Mouse (Mus musculus) CH12.LX (cell line): ENCODE measurements around the gene P2ry6. TPM values are rescaled to one million over a fixed set of nuclear protein-coding genes. Genes with fewer than 3 reads are reported as not detected.

Experiments used
- DNase-seq: peaks from one replicate; pipeline ENCODE4 v3.0.0-alpha.2; 2013; ENCODE audit errors: extremely low read depth
- H3K27ac ChIP-seq: 2 replicates; pipeline ENCODE4 v1.5.1; 2012; ENCODE audit warnings: low read depth, mild to moderate bottlenecking, control low read depth, moderate library complexity; ENCODE audit not compliant: insufficient read depth
- H3K27me3 ChIP-seq: replicated peaks from 2 replicates; pipeline ENCODE3; 2012; ENCODE audit warnings: inconsistent platforms
- H3K36me3 ChIP-seq, 2 experiments: replicated peaks in 1 of 2; 2 replicates each; pipeline versions ENCODE3 to v1.6.1; 2012; ENCODE audit warnings: inconsistent platforms in 1 of 2, low read length in 1 of 2, mild to moderate bottlenecking in 1 of 2, mixed read lengths in 1 of 2, moderate library complexity in 1 of 2; ENCODE audit not compliant: control insufficient read depth in 1 of 2, insufficient read depth in 1 of 2
- H3K4me1 ChIP-seq, 2 experiments: 2 replicates each; pipeline ENCODE4 v1.6.1; 2012; ENCODE audit warnings: inconsistent platforms in 1 of 2, moderate library complexity in 1 of 2; ENCODE audit not compliant: insufficient read depth in 2 of 2, control insufficient read depth in 1 of 2
- H3K4me2 ChIP-seq: 2 replicates; pipeline ENCODE4 v1.6.1; 2012; ENCODE audit warnings: low read depth, mild to moderate bottlenecking, control low read depth; ENCODE audit not compliant: poor library complexity, insufficient read depth, severe bottlenecking
- H3K4me3 ChIP-seq, 3 experiments: fragments of 150-350 bp in 1 of 3; sonication (generic) in 1 of 3; replicated peaks in 1 of 3; 2 replicates each; pipeline versions ENCODE3 to v1.5.1; 2011 to 2012; ENCODE audit warnings: low read depth in 2 of 3, low read length in 2 of 3, mild to moderate bottlenecking in 2 of 3, moderate library complexity in 2 of 3, control low read depth in 1 of 3, improper control_type of control experiment in 1 of 3, inconsistent platforms in 1 of 3, mixed read lengths in 1 of 3; ENCODE audit not compliant: poor library complexity in 1 of 3
- H3K79me2 ChIP-seq: replicated peaks from 2 replicates; pipeline ENCODE4 v1.6.1; 2012; ENCODE audit warnings: mild to moderate bottlenecking, moderate library complexity; ENCODE audit not compliant: control insufficient read depth, poor library complexity, insufficient read depth, severe bottlenecking; ENCODE audit errors: extremely low read depth
- H3K9ac ChIP-seq: 2 replicates; pipeline ENCODE4 v1.6.1; 2012; ENCODE audit warnings: low read depth, mild to moderate bottlenecking, control low read depth, moderate library complexity; ENCODE audit not compliant: insufficient read depth
- H3K9me3 ChIP-seq: replicated peaks from 2 replicates; pipeline ENCODE3; 2012; ENCODE audit warnings: low read length, inconsistent platforms, mixed read lengths
- BHLHE40 ChIP-seq: IDR thresholded peaks from 2 replicates; pipeline ENCODE4 v1.6.1; 2011; ENCODE audit warnings: mild to moderate bottlenecking, low read depth, low read length, improper control_type of control experiment
- CHD1 ChIP-seq: IDR thresholded peaks from 2 replicates; pipeline ENCODE4 v1.6.1; 2012; ENCODE audit warnings: low read depth, low read length, improper control_type of control experiment, inconsistent platforms
- CHD2 ChIP-seq: IDR thresholded peaks from 2 replicates; pipeline ENCODE4 v1.6.1; 2011; ENCODE audit warnings: low read length, improper control_type of control experiment
- ELF1 ChIP-seq: IDR thresholded peaks from 2 replicates; pipeline ENCODE4 v1.6.1; 2014; ENCODE audit warnings: low read depth, mild to moderate bottlenecking, inconsistent platforms, low read length, improper control_type of control experiment
- GABPA ChIP-seq: IDR thresholded peaks from 2 replicates; pipeline ENCODE4 v1.6.1; 2012; ENCODE audit warnings: low read depth, low read length, improper control_type of control experiment, inconsistent platforms; ENCODE audit not compliant: insufficient replicate concordance
- HCFC1 ChIP-seq: IDR thresholded peaks from 2 replicates; pipeline ENCODE4 v1.6.1; 2012; ENCODE audit warnings: low read depth, mild to moderate bottlenecking, inconsistent platforms, low read length, improper control_type of control experiment
- IRF4 ChIP-seq: IDR thresholded peaks from 2 replicates; pipeline ENCODE4 v1.6.1; 2014; ENCODE audit warnings: low read depth, mild to moderate bottlenecking, inconsistent platforms, low read length, improper control_type of control experiment
- JUN ChIP-seq: IDR thresholded peaks from 2 replicates; pipeline ENCODE4 v1.6.1; 2011; ENCODE audit warnings: low read depth, mild to moderate bottlenecking, low read length, improper control_type of control experiment, moderate library complexity; ENCODE audit not compliant: insufficient read depth
- JUND ChIP-seq: conservative IDR thresholded peaks from 2 replicates; pipeline ENCODE4 v1.6.1; 2011; ENCODE audit warnings: low read depth, low read length, improper control_type of control experiment
- MAX ChIP-seq: IDR thresholded peaks from 2 replicates; pipeline ENCODE4 v1.6.1; 2011; ENCODE audit warnings: low read length, improper control_type of control experiment
- MAZ ChIP-seq: IDR thresholded peaks from 2 replicates; pipeline ENCODE4 v1.6.1; 2012; ENCODE audit warnings: low read depth, mild to moderate bottlenecking, inconsistent platforms, low read length, improper control_type of control experiment, moderate library complexity
- MEF2A ChIP-seq: IDR thresholded peaks from 2 replicates; pipeline ENCODE4 v1.6.1; 2014; ENCODE audit warnings: low read depth, mild to moderate bottlenecking, inconsistent platforms, low read length, improper control_type of control experiment, borderline replicate concordance
- MXI1 ChIP-seq: IDR thresholded peaks from 2 replicates; pipeline ENCODE4 v1.6.1; 2011; ENCODE audit warnings: mild to moderate bottlenecking, low read depth, low read length, improper control_type of control experiment
- MYC ChIP-seq: IDR thresholded peaks from 2 replicates; pipeline ENCODE4 v1.6.1; 2011; ENCODE audit warnings: low read depth, mild to moderate bottlenecking, improper control_type of control experiment, low read length
- NELFE ChIP-seq: IDR thresholded peaks from 2 replicates; pipeline ENCODE4 v1.6.1; 2011; ENCODE audit warnings: low read depth, low read length, improper control_type of control experiment
- NRF1 ChIP-seq: IDR thresholded peaks from 2 replicates; pipeline ENCODE4 v1.6.1; 2014; ENCODE audit warnings: low read depth, mild to moderate bottlenecking, inconsistent platforms, low read length, improper control_type of control experiment, moderate library complexity
- PAX5 ChIP-seq: IDR thresholded peaks from 2 replicates; pipeline ENCODE4 v1.6.1; 2012; ENCODE audit warnings: low read length, inconsistent platforms, mixed read lengths
- POLR2A ChIP-seq: IDR thresholded peaks from 2 replicates; pipeline ENCODE4 v1.6.1; 2011; ENCODE audit warnings: low read depth, mild to moderate bottlenecking, improper control_type of control experiment, low read length
- POLR2AphosphoS2 ChIP-seq: IDR thresholded peaks from 2 replicates; pipeline ENCODE4 v1.6.1; 2011; ENCODE audit warnings: low read depth, low read length, improper control_type of control experiment
- RAD21 ChIP-seq: IDR thresholded peaks from 2 replicates; pipeline ENCODE4 v1.6.1; 2011; ENCODE audit warnings: low read depth, mild to moderate bottlenecking, low read length, improper control_type of control experiment, moderate library complexity
- RCOR1 ChIP-seq: conservative IDR thresholded peaks from 2 replicates; pipeline ENCODE4 v1.6.1; 2012; ENCODE audit warnings: low read depth, mild to moderate bottlenecking, inconsistent platforms, low read length, improper control_type of control experiment
- SIN3A ChIP-seq: IDR thresholded peaks from 2 replicates; pipeline ENCODE4 v1.6.1; 2012; ENCODE audit warnings: low read length, improper control_type of control experiment, inconsistent platforms
- SMC3 ChIP-seq: IDR thresholded peaks from 2 replicates; pipeline ENCODE4 v1.6.1; 2011; ENCODE audit warnings: low read depth, low read length, improper control_type of control experiment
- TBP ChIP-seq: conservative IDR thresholded peaks from 2 replicates; pipeline ENCODE4 v1.6.1; 2011; ENCODE audit warnings: low read depth, low read length, improper control_type of control experiment
- UBTF ChIP-seq: IDR thresholded peaks from 2 replicates; pipeline ENCODE4 v1.6.1; 2012; ENCODE audit warnings: low read depth, mild to moderate bottlenecking, inconsistent platforms, low read length, improper control_type of control experiment, moderate library complexity
- USF1 ChIP-seq: IDR thresholded peaks from 2 replicates; pipeline ENCODE4 v1.6.1; 2014; ENCODE audit warnings: low read depth, mild to moderate bottlenecking, inconsistent platforms, low read length, improper control_type of control experiment
- USF2 ChIP-seq: conservative IDR thresholded peaks from 2 replicates; pipeline ENCODE4 v1.6.1; 2011; ENCODE audit warnings: low read depth, low read length, improper control_type of control experiment
- ZC3H11A ChIP-seq: IDR thresholded peaks from 2 replicates; pipeline ENCODE4 v1.6.1; 2012; ENCODE audit warnings: low read depth, mild to moderate bottlenecking, inconsistent platforms, low read length, improper control_type of control experiment
- ZKSCAN1 ChIP-seq: IDR thresholded peaks from 2 replicates; pipeline ENCODE4 v1.6.1; 2012; ENCODE audit warnings: low read depth, inconsistent platforms, low read length, improper control_type of control experiment, borderline replicate concordance
- ZMIZ1 ChIP-seq: IDR thresholded peaks from 2 replicates; pipeline ENCODE4 v1.6.1; 2012; ENCODE audit warnings: low read depth, mild to moderate bottlenecking, inconsistent platforms, low read length, improper control_type of control experiment
- ZNF384 ChIP-seq: IDR thresholded peaks from 2 replicates; pipeline ENCODE4 v1.6.1; 2012; ENCODE audit warnings: low read depth, low read length, improper control_type of control experiment, inconsistent platforms
- dilution Hi-C: fragments of 300-500 bp; cut with MboI; formaldehyde crosslinking; loops from 2 replicates; pipeline ENCODE4 v1.14.3; 2020; ENCODE audit warnings: low sequenced_read_pairs; ENCODE audit not compliant: extremely low pct_unique_long_range_greater_than_20kb, extremely low pct_ligation_motif_present
- in situ Hi-C: fragments of 300-500 bp; cut with MboI; formaldehyde crosslinking; loops from 3 replicates; pipeline ENCODE4 v1.14.3; 2019; ENCODE audit warnings: low sequenced_read_pairs, low pct_ligation_motif_present, low pct_unique_long_range_greater_than_20kb, mixed read lengths
- polyA plus RNA-seq: library from polyadenylated mRNA; unstranded; fragments of >175 nt; gene quantifications from 2 replicates; pipeline ENCODE4 v1.2.1, GENCODE M21; 2012; ENCODE audit warnings: low read depth; ENCODE audit not compliant: insufficient read length
- total RNA-seq, 2 experiments: library from RNA; depleted of rRNA; stranded (reverse); fragments of 300-350 nt in 1 of 2; fragments of >200 nt in 1 of 2; gene quantifications; 2 replicates each; pipeline ENCODE4 v1.2.3; 2012 to 2014

P2ry6 gene
- total and polyA plus RNA-seq, 3 experiments: 0.17 to 1.5 TPM; not detected in 1

DNA sequence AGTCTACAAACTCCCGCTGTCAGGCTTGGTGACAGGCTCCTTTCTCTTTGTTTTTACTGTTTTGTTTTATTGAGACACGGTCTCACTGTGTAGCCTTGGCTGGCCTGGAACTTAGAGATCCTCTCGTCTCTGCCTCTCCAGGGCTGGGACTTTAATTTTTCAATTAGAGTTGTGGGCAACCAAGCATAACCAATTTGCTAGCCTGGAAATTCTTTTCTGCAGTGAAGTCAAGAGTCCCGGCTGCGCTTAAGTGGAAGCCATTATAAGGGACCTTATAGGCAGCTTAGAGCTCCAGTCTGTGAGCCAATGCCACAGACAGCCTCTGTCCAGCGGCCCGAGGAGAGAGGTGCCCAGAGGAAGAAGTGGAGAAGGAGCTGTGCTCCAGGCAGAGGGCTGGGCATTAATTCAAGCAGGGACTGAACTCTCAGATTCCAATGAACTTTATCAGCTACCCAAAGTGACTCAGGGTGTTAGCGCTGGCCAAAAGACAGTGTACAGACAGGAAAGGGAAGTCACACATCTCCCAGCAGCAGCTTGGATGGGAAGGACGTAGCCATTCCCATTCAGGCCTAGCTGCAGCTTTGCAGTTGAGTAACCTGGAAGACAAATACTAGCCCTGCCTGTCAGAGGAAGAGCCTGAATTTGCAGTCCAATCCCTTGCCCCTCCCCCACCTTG, 16.3 kb upstream of the P2ry6 start:
- Histone ChIP-seq H3K27me3 (no peaks in the 10 kb centered on the region), H3K27ac (peak overlapping the region; percentile 7; the same call in 1 of the 2 replicates), H3K9me3 (no peaks in the 10 kb centered on the region), H3K36me3 (no peaks in the 10 kb centered on the region)
- dilution Hi-C loops: no loop called here
- peak; percentile 39 for DNase-seq
- TF ChIP-seq BHLHE40: no peak
- no peak for TF ChIP-seq GABPA
- TF ChIP-seq USF1: no peak
- TF ChIP-seq MYC: no peak
- TF ChIP-seq RAD21: no peak
- TF ChIP-seq SIN3A: no peak
- TF ChIP-seq NRF1: no peak
- no peak for TF ChIP-seq TBP
- TF ChIP-seq ZKSCAN1: no peak
- TF ChIP-seq, all 38 proteins: peak for 0
- Histone ChIP-seq H3K9ac (0 out of 2 replicates have a peak overlapping the region, but pooled peaks have one; percentile 34), H3K4me1 (peaks cover 17 to 30% of the 10 kb centered on the region in 2 experiments), H3K4me2 (peak overlapping the region; percentile 61; the same call in 1 of the 2 replicates), H3K79me2 (no peaks in the 10 kb centered on the region), H3K4me3 (no peak overlapping the region)
- in situ Hi-C loops: loop anchor here (10.0 kb wide), 1 partner anchor 54 kb away; no protein-coding TSS in a partner anchor

DNA sequence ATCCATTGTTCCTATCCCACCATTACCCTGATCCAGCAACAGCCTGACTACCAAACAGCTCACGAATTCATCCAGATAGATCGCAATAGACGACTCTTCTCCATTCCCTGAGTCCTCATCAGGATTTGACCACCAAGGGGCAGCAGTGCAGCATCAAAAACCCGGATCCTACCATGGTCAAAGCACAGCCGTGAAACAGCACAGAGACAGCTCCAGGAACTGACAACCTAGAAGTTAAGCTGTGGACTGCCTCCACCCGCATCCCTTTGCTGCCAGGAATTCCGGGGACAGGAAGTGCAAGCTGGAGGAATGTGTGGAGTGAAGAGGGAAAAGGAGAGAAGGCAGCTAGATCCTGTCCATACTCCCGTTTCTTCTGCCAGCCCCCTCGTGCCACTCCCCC, 13.6 kb upstream of the P2ry6 start:
- in situ Hi-C loops (no loop called here), dilution Hi-C loops (no loop called here)
- TF ChIP-seq UBTF: no peak
- no peak for TF ChIP-seq ZMIZ1
- TF ChIP-seq NELFE: peak; percentile 37; the same call in 1 of the 2 replicates
- TF ChIP-seq CHD2: no peak
- no peak for TF ChIP-seq IRF4
- no peak for TF ChIP-seq JUND
- TF ChIP-seq PAX5: no peak
- TF ChIP-seq MAX: no peak
- TF ChIP-seq MAZ: no peak
- no peak for TF ChIP-seq USF1
- no peak for TF ChIP-seq POLR2A
- no peak for TF ChIP-seq ELF1
- TF ChIP-seq ZC3H11A: peak; percentile 90
- no peak for TF ChIP-seq RCOR1
- no peak for TF ChIP-seq TBP
- TF ChIP-seq GABPA: no peak
- no peak for TF ChIP-seq HCFC1
- no peak for TF ChIP-seq NRF1
- no peak for TF ChIP-seq MXI1
- no peak for TF ChIP-seq CHD1
- TF ChIP-seq ZKSCAN1: no peak
- no peak for TF ChIP-seq USF2
- peak; percentile 96 for TF ChIP-seq SMC3
- TF ChIP-seq POLR2AphosphoS2: no peak
- TF ChIP-seq BHLHE40: no peak
- peak; percentile 41; the same call in 1 of the 2 replicates for TF ChIP-seq ZNF384
- no peak for TF ChIP-seq MEF2A
- no peak for TF ChIP-seq JUN
- 0 out of 2 replicates have a peak, but pooled peaks have one; percentile 24 for TF ChIP-seq MYC

More for the DNA sequence above, 13.6 kb upstream of the P2ry6 start:
- Histone ChIP-seq H3K4me2 (no peak overlapping the region), H3K4me3 (no peak overlapping the region), H3K79me2 (no peaks in the 10 kb centered on the region), H3K9ac (no peak overlapping the region), H3K36me3 (no peaks in the 10 kb centered on the region), H3K27ac (no peak overlapping the region), H3K27me3 (no peaks in the 10 kb centered on the region), H3K4me1 (peaks cover 21 to 39% of the 10 kb centered on the region in 2 experiments), H3K9me3 (no peaks in the 10 kb centered on the region)
- DNase-seq: peak; percentile 76
